Mouse (Mus musculus) liver, postnatal 0 days (tissue): ENCODE measurements at regions not wholly inside any gene's neighbourhood (a gene's known extent, or its start where the extent isn't known, plus 50 kb on each side); places are given as distances from the start of the nearest gene placed in this dataset.
A peak's percentile ranks its signal among the peaks of the same experiment; 100 is the strongest.

Source experiments
- ATAC-seq: fragments of 200-750 bp; cut with Nextera tagmentation; 2 replicates; pipeline ENCODE4 v1.8.0; 2017; ENCODE audit warnings: mild to moderate bottlenecking, moderate library complexity
- DNase-seq: peaks from one replicate; pipeline ENCODE4 v3.0.0-alpha.2; 2016
- H3K27ac ChIP-seq: fragments of 300-500 bp; sonication (generic); 2 replicates; pipeline ENCODE4 v1.5.1; 2014; ENCODE audit warnings: antibody characterized with exemption, moderate library complexity, mild to moderate bottlenecking, low read depth
- H3K27me3 ChIP-seq: fragments of 300-500 bp; sonication (generic); 2 replicates; pipeline ENCODE4 v1.6.1; 2014; ENCODE audit warnings: low read length, control low read depth, mixed read lengths; ENCODE audit not compliant: insufficient read depth
- H3K36me3 ChIP-seq: fragments of 300-500 bp; sonication (generic); replicated peaks from 2 replicates; pipeline ENCODE4 v1.6.1; 2014; ENCODE audit warnings: mild to moderate bottlenecking, control low read depth, low read length, moderate library complexity, mixed read lengths; ENCODE audit not compliant: insufficient read depth
- H3K4me1 ChIP-seq: fragments of 300-500 bp; sonication (generic); 2 replicates; pipeline ENCODE4 v1.6.1; 2014; ENCODE audit warnings: antibody characterized with exemption, mild to moderate bottlenecking, control low read depth; ENCODE audit not compliant: insufficient read depth
- H3K4me2 ChIP-seq: fragments of 300-500 bp; sonication (generic); 2 replicates; pipeline ENCODE4 v1.6.1; 2014; ENCODE audit warnings: low read depth, mild to moderate bottlenecking, low read length, moderate library complexity, mixed read lengths
- H3K4me3 ChIP-seq: fragments of 300-500 bp; sonication (generic); 2 replicates; pipeline ENCODE4 v1.5.1; 2014; ENCODE audit warnings: low read depth, low read length
- H3K9ac ChIP-seq: fragments of 300-500 bp; sonication (generic); replicated peaks from 2 replicates; pipeline ENCODE4 v1.6.1; 2014; ENCODE audit warnings: mild to moderate bottlenecking, moderate library complexity
- H3K9me3 ChIP-seq: fragments of 300-500 bp; sonication (generic); 2 replicates; pipeline ENCODE4 v1.6.1; 2016; ENCODE audit warnings: mild to moderate bottlenecking, control low read depth, low read length, mixed read lengths
- CTCF ChIP-seq: sonication (generic); IDR thresholded peaks from 2 replicates; pipeline ENCODE4 v1.5.1; 2016; ENCODE audit warnings: antibody characterized with exemption, low read depth
- EP300 ChIP-seq: IDR thresholded peaks from 2 replicates; pipeline ENCODE4 v1.6.1; 2016; ENCODE audit warnings: antibody characterized with exemption, low read depth, mild to moderate bottlenecking
- WGBS: fragments of 180-500 bp; shearing (Covaris S2); extraction: QIAGEN DNeasy Blood & Tissue Kit; methylation state at CpG from one replicate; pipeline ENCODE4 v1.1.7; 2014; ENCODE audit not compliant: insufficient replicate concordance; 5-methylcytosine and 5-hydroxymethylcytosine counted together

- no peaks in the 10 kb centered on the region for H3K27me3 ChIP-seq
- H3K9ac ChIP-seq, result no peak overlapping the region
- H3K27ac ChIP-seq, result no peak overlapping the region
- TF ChIP-seq CTCF (no peak), EP300 (no peak)
- 70% methylated on average over 3 of the region's 3 CpGs for WGBS
- no peak overlapping the region for H3K4me2 ChIP-seq
- H3K9me3 ChIP-seq, result no peaks in the 10 kb centered on the region
- no peak for DNase-seq
- no peak overlapping the region for H3K4me3 ChIP-seq
- H3K4me1 ChIP-seq, result no peaks in the 10 kb centered on the region
- ATAC-seq, result no peak
- H3K36me3 ChIP-seq, result no peaks in the 10 kb centered on the region
Measured at GRCm38 (mm10) chr12:39921481-39921880, 116.3 kb downstream of the Arl4a start.

- Histone ChIP-seq H3K4me3 (no peak overlapping the region), H3K9ac (no peak overlapping the region), H3K4me2 (no peak overlapping the region), H3K27me3 (no peaks in the 10 kb centered on the region), H3K36me3 (no peaks in the 10 kb centered on the region), H3K4me1 (no peaks in the 10 kb centered on the region), H3K9me3 (no peaks in the 10 kb centered on the region), H3K27ac (no peak overlapping the region)
- WGBS, result 19% methylated on average over 8 of the region's 8 CpGs
- ATAC-seq, result peak; percentile 76
- DNase-seq, result peak; percentile 18
- no peak for TF ChIP-seq CTCF
- peak; percentile 49; the same call in 1 of the 2 replicates for TF ChIP-seq EP300
Measured at GRCm38 (mm10) chr12:39920466-39920913, 117.3 kb downstream of the Arl4a start.

- ATAC-seq, result no peak
- no peak for DNase-seq
- 80% methylated on average over 2 of the region's 2 CpGs for WGBS
- Histone ChIP-seq H3K9me3 (no peaks in the 10 kb centered on the region), H3K36me3 (no peaks in the 10 kb centered on the region), H3K4me3 (no peak overlapping the region), H3K27me3 (no peaks in the 10 kb centered on the region), H3K4me2 (no peak overlapping the region), H3K27ac (no peak overlapping the region), H3K4me1 (no peaks in the 10 kb centered on the region), H3K9ac (no peak overlapping the region)
- no peak for TF ChIP-seq CTCF
- no peak for TF ChIP-seq EP300
Measured at GRCm38 (mm10) chr12:39919909-39920308, 117.9 kb downstream of the Arl4a start.

- Histone ChIP-seq H3K4me3 (no peak overlapping the region), H3K36me3 (no peaks in the 10 kb centered on the region), H3K27me3 (no peaks in the 10 kb centered on the region), H3K4me2 (no peak overlapping the region), H3K9ac (no peak overlapping the region), H3K27ac (no peak overlapping the region), H3K9me3 (no peaks in the 10 kb centered on the region), H3K4me1 (no peaks in the 10 kb centered on the region)
- WGBS, result 65% methylated on average over 5 of the region's 5 CpGs
- DNase-seq (no peak), ATAC-seq (no peak)
- no peak for TF ChIP-seq EP300
- TF ChIP-seq CTCF, result no peak
Measured at GRCm38 (mm10) chr12:39888493-39888892, 149.3 kb downstream of the Arl4a start.

GRCm38 (mm10) chr12:39885366-39885765, 152.5 kb downstream of the Arl4a start:
- ATAC-seq (no peak), DNase-seq (no peak)
- no peaks in the 10 kb centered on the region for H3K9me3 ChIP-seq
- no peak overlapping the region for H3K27ac ChIP-seq
- TF ChIP-seq CTCF (no peak), EP300 (no peak)
- H3K9ac ChIP-seq, result no peak overlapping the region
- H3K27me3 ChIP-seq, result no peaks in the 10 kb centered on the region
- WGBS, result 62% methylated on average over 3 of the region's 3 CpGs
- H3K4me1 ChIP-seq, result no peaks in the 10 kb centered on the region
- no peak overlapping the region for H3K4me2 ChIP-seq
- H3K4me3 ChIP-seq, result no peak overlapping the region
- H3K36me3 ChIP-seq, result no peaks in the 10 kb centered on the region

GRCm38 (mm10) chr12:39880309-39880708, 157.5 kb downstream of the Arl4a start:
- WGBS, result 86% methylated on average over 1 of the region's 1 CpGs
- no peaks in the 10 kb centered on the region for H3K9me3 ChIP-seq
- H3K9ac ChIP-seq, result no peak overlapping the region
- TF ChIP-seq CTCF (no peak), EP300 (no peak)
- no peaks in the 10 kb centered on the region for H3K27me3 ChIP-seq
- no peak for DNase-seq
- no peak overlapping the region for H3K27ac ChIP-seq
- no peaks in the 10 kb centered on the region for H3K4me1 ChIP-seq
- H3K4me2 ChIP-seq, result no peak overlapping the region
- no peak for ATAC-seq
- no peak overlapping the region for H3K4me3 ChIP-seq
- H3K36me3 ChIP-seq, result no peaks in the 10 kb centered on the region

GRCm38 (mm10) chr12:39873917-39874316, 163.9 kb downstream of the Arl4a start:
- Histone ChIP-seq H3K9me3 (no peaks in the 10 kb centered on the region), H3K4me1 (no peaks in the 10 kb centered on the region), H3K36me3 (no peaks in the 10 kb centered on the region), H3K4me2 (no peak overlapping the region), H3K9ac (no peak overlapping the region), H3K27ac (no peak overlapping the region), H3K27me3 (no peaks in the 10 kb centered on the region), H3K4me3 (no peak overlapping the region)
- 79% methylated on average over 6 of the region's 6 CpGs for WGBS
- ATAC-seq (no peak), DNase-seq (no peak)
- TF ChIP-seq CTCF (no peak), EP300 (no peak)
